Mouse (Mus musculus) adrenal gland, adult 18-20 months (tissue): ENCODE measurements around the gene Ubtd2. TPM values are rescaled to one million over a fixed set of nuclear protein-coding genes. Genes with fewer than 3 reads are reported as not detected.
A peak's percentile ranks its signal among the peaks of the same experiment; 100 is the strongest.

Source experiments
- DNase-seq, 2 experiments: peaks; one replicate each; pipeline ENCODE4 v3.0.0; 2021 to 2022; ENCODE audit warnings: low spot score in 2 of 2
- total RNA-seq, 2 experiments: library from RNA; stranded (reverse); gene quantifications; 1 replicate in 1 of 2; 2 replicates in 1 of 2; pipeline ENCODE4 v1.2.3; 2021

Gene Ubtd2
- total RNA-seq, 2 experiments from 2014 or later: 13.4 TPM

- no peak for DNase-seq
Measured at GRCm38 (mm10) chr11:32516916-32517712, 61.9 kb downstream of the Ubtd2 start.

GRCm38 (mm10) chr11:32518770-32519169 is 63.6 kb downstream of the Ubtd2 start:
- DNase-seq: no peak

- no peak for DNase-seq
Measured at GRCm38 (mm10) chr11:32519354-32519753, 64.2 kb downstream of the Ubtd2 start.

- DNase-seq: peak in 1 of 2 experiments; percentile 6
Measured at GRCm38 (mm10) chr11:32521246-32521645, 66.1 kb downstream of the Ubtd2 start.

- DNase-seq: peak in 1 of 2 experiments; percentile 3
Measured at GRCm38 (mm10) chr11:32524122-32524920, 69.2 kb downstream of the Ubtd2 start.

GRCm38 (mm10) chr11:32527006-32527405 is 71.8 kb downstream of the Ubtd2 start:
- DNase-seq: no peak

- DNase-seq: peak in 1 of 2 experiments; percentile 19
Measured at GRCm38 (mm10) chr11:32530151-32530550, 75.0 kb downstream of the Ubtd2 start.

- no peak for DNase-seq
Measured at GRCm38 (mm10) chr11:32531871-32532764, 76.9 kb downstream of the Ubtd2 start, which contains the start of gene Efcab9. TSS of gene Efcab9 (minus strand) at chr11:32532081.

- peak; percentile 86 to 90 for DNase-seq
Measured at GRCm38 (mm10) chr11:32532765-32533481, 77.8 kb downstream of the Ubtd2 start, which contains the start of gene Stk10. TSS of gene Stk10 (plus strand) at chr11:32533305.

GRCm38 (mm10) chr11:32533482-32534261 is 78.5 kb downstream of the Ubtd2 start:
- DNase-seq: no peak

- no peak for DNase-seq
Measured at GRCm38 (mm10) chr11:32534453-32535075, 79.4 kb downstream of the Ubtd2 start.

GRCm38 (mm10) chr11:32535646-32536045 is 80.5 kb downstream of the Ubtd2 start:
- no peak for DNase-seq

- DNase-seq: no peak
Measured at GRCm38 (mm10) chr11:32536954-32537353, 81.8 kb downstream of the Ubtd2 start.

- DNase-seq: no peak
Measured at GRCm38 (mm10) chr11:32538435-32538834, 83.3 kb downstream of the Ubtd2 start.

GRCm38 (mm10) chr11:32538846-32539245 is 83.7 kb downstream of the Ubtd2 start:
- DNase-seq: no peak

- DNase-seq: no peak
Measured at GRCm38 (mm10) chr11:32539717-32540116, 84.5 kb downstream of the Ubtd2 start.

GRCm38 (mm10) chr11:32540463-32540862 is 85.3 kb downstream of the Ubtd2 start:
- DNase-seq: no peak

- no peak for DNase-seq
Measured at GRCm38 (mm10) chr11:32542181-32542580, 87.0 kb downstream of the Ubtd2 start.
